Comparison of ENCODE assay signal across 10 mouse cellular contexts in genomic region chr3:126609795-126610451, GRCm38 (mm10). TPM values are rescaled to one million over a fixed set of nuclear protein-coding genes. Genes with fewer than 3 reads are reported as not detected.
A peak's percentile ranks its signal among the peaks of the same experiment; 100 is the strongest.
DNase-seq lines count a peak whose midpoint lies in the region; ATAC-seq and TF ChIP-seq lines count a peak whose summit lies in the region.
"Had no signal": no experiment of that assay in that cellular context is flagged by ENCODE, and none has a peak within 500 bp of the region (broad histone marks: within the 10 kb centered on the region; RNA-seq: fewer than 3 reads in every experiment).

No protein-coding gene starts in this region.

- H3K4me2 ChIP-seq in limb, embryonic 11.5 days (ENCODE audit: low read depth, severe bottlenecking) = no peak overlapping the region
- H3K4me2 ChIP-seq in forebrain, postnatal 0 days (ENCODE audit: low read depth) = no peak overlapping the region
- H3K4me2 ChIP-seq: embryonic facial prominence, embryonic 13.5 days; limb, embryonic 12.5 days had no signal

- ATAC-seq in limb, embryonic 11.5 days (ENCODE audit: insufficient number of reproducible peaks, low FRiP score, low TSS enrichment, low read depth) = 0 out of 2 replicates have a peak, but pooled peaks have one; percentile 49
- ATAC-seq in forebrain, postnatal 0 days = peak; percentile 77
- peak; percentile 56 for ATAC-seq in megakaryocyte, adult 5-6 weeks (ENCODE audit: poor library complexity, severe bottlenecking)

- H3K9me3 ChIP-seq in limb, embryonic 11.5 days (ENCODE audit: control insufficient read depth, low read length) = no peaks in the 10 kb centered on the region
- no peaks in the 10 kb centered on the region for H3K9me3 ChIP-seq in limb, embryonic 10.5 days (replicated peaks)
- no peaks in the 10 kb centered on the region for H3K9me3 ChIP-seq in MEL (replicated peaks; ENCODE audit: insufficient read depth, low read length)
- H3K9me3 ChIP-seq in forebrain, postnatal 0 days (ENCODE audit: low read length) = no peaks in the 10 kb centered on the region
- H3K9me3 ChIP-seq: embryonic facial prominence, embryonic 13.5 days; limb, embryonic 12.5 days had no signal

- no peak overlapping the region for H3K4me3 ChIP-seq in limb, embryonic 11.5 days (ENCODE audit: low read depth, low read length)
- H3K4me3 ChIP-seq in limb, embryonic 10.5 days = no peak overlapping the region
- H3K4me3 ChIP-seq in MEL (ENCODE audit: control insufficient read depth in 1 of 2, insufficient read depth in 1 of 2, low read depth in 2 of 2, low read length in 2 of 2) = no peak overlapping the region
- no peak overlapping the region for H3K4me3 ChIP-seq in forebrain, postnatal 0 days (ENCODE audit: low read depth, low read length)
- H3K4me3 ChIP-seq: embryonic facial prominence, embryonic 13.5 days; limb, embryonic 12.5 days had no signal

- TF ChIP-seq POLR2A in MEL (IDR thresholded peaks at IDR 0.05; ENCODE audit: control insufficient read depth in 1 of 2, insufficient read depth in 1 of 2, low read depth in 1 of 2, low read length in 2 of 2, poor library complexity in 1 of 2) = no peak

- H3K79me2 ChIP-seq in MEL (ENCODE audit: control insufficient read depth, insufficient read depth, low read length, poor library complexity) = no peaks in the 10 kb centered on the region

- peak; percentile 61 to 68 for TF ChIP-seq EP300 in MEL (IDR thresholded peaks at IDR 0.05; ENCODE audit: low read depth in 1 of 2, low read length in 2 of 2)

- no peaks in the 10 kb centered on the region for H3K36me3 ChIP-seq in limb, embryonic 11.5 days (ENCODE audit: control insufficient read depth, insufficient read depth, low read length)
- no peaks in the 10 kb centered on the region for H3K36me3 ChIP-seq in limb, embryonic 10.5 days
- peaks cover 0 to 9% of the 10 kb centered on the region in 2 experiments; a peak in 2 of 4 replicates for H3K36me3 ChIP-seq in MEL (ENCODE audit: control insufficient read depth in 1 of 2, insufficient read depth in 2 of 2, low read length in 2 of 2)
- H3K36me3 ChIP-seq in forebrain, postnatal 0 days (ENCODE audit: insufficient read depth) = no peaks in the 10 kb centered on the region
- H3K36me3 ChIP-seq: embryonic facial prominence, embryonic 13.5 days; limb, embryonic 12.5 days had no signal

- 69% methylated on average over 14 of the region's 14 CpGs for WGBS in limb, embryonic 11.5 days
- 66% methylated on average over 14 of the region's 14 CpGs for WGBS in limb, embryonic 10.5 days
- WGBS in forebrain, postnatal 0 days = 66% methylated on average over 14 of the region's 14 CpGs

- no peak for DNase-seq in limb, embryonic 11.5 days (ENCODE audit: low spot score)
- no peak for DNase-seq in limb, embryonic 10.5 days (ENCODE audit: low spot score)
- peak; percentile 8 for DNase-seq in MEL (ENCODE audit: low read depth, low spot score)
- DNase-seq in forebrain, postnatal 0 days = no peak
- no peak for DNase-seq in frontal cortex, adult 2 months (ENCODE audit: extremely low spot score in 1 of 2, low spot score in 1 of 2)
- DNase-seq in ovary, adult 18-20 months (ENCODE audit: low spot score) = no peak
- no peak for DNase-seq in cerebellum, adult 11 months

- TF ChIP-seq CTCF in MEL (IDR thresholded peaks at IDR 0.05 in 2 of 3, conservative IDR thresholded peaks at IDR 0.05 in 1 of 3; ENCODE audit: control insufficient read depth in 1 of 3, insufficient read depth in 1 of 3, low read depth in 2 of 3, low read length in 3 of 3, poor library complexity in 1 of 3, severe bottlenecking in 1 of 3) = no peak
- TF ChIP-seq CTCF in forebrain, postnatal 0 days (IDR thresholded peaks at IDR 0.05; ENCODE audit: low read depth) = no peak

- no peak overlapping the region for H3K9ac ChIP-seq in limb, embryonic 11.5 days (ENCODE audit: low read length)
- H3K9ac ChIP-seq in MEL (ENCODE audit: control insufficient read depth, low read depth, low read length, poor library complexity, severe bottlenecking) = no peak overlapping the region
- H3K9ac ChIP-seq in forebrain, postnatal 0 days = no peak overlapping the region
- H3K9ac ChIP-seq: embryonic facial prominence, embryonic 13.5 days; limb, embryonic 12.5 days had no signal

- no peaks in the 10 kb centered on the region for H3K27me3 ChIP-seq in limb, embryonic 11.5 days (ENCODE audit: control insufficient read depth, insufficient read depth, low read length)
- no peaks in the 10 kb centered on the region for H3K27me3 ChIP-seq in limb, embryonic 10.5 days (ENCODE audit: low read depth, poor library complexity, severe bottlenecking)
- H3K27me3 ChIP-seq in MEL (ENCODE audit: control insufficient read depth in 1 of 2, insufficient read depth in 2 of 2, low read length in 2 of 2) = no peaks in the 10 kb centered on the region
- no peaks in the 10 kb centered on the region for H3K27me3 ChIP-seq in forebrain, postnatal 0 days (ENCODE audit: insufficient read depth, low read length)
- H3K27me3 ChIP-seq: embryonic facial prominence, embryonic 13.5 days; limb, embryonic 12.5 days had no signal

- no peak for TF ChIP-seq RAD21 in MEL (IDR thresholded peaks at IDR 0.05; ENCODE audit: low read depth, low read length)

- H3K4me1 ChIP-seq in limb, embryonic 11.5 days (ENCODE audit: control insufficient read depth, insufficient read depth, low read length) = peaks cover 2% of the 10 kb centered on the region; the same call in 1 of the 2 replicates
- peaks cover 30% of the 10 kb centered on the region for H3K4me1 ChIP-seq in limb, embryonic 10.5 days
- peaks cover 0 to 6% of the 10 kb centered on the region in 2 experiments; a peak in 1 of 4 replicates for H3K4me1 ChIP-seq in MEL (ENCODE audit: control insufficient read depth in 1 of 2, insufficient read depth in 2 of 2, low read length in 2 of 2)
- H3K4me1 ChIP-seq in forebrain, postnatal 0 days (ENCODE audit: insufficient read depth) = no peaks in the 10 kb centered on the region
- H3K4me1 ChIP-seq: embryonic facial prominence, embryonic 13.5 days had no signal

- no peak overlapping the region for H3K27ac ChIP-seq in limb, embryonic 11.5 days (replicated peaks; ENCODE audit: low read depth, low read length)
- H3K27ac ChIP-seq in limb, embryonic 10.5 days = no peak overlapping the region
- H3K27ac ChIP-seq in MEL (ENCODE audit: control insufficient read depth, low read depth, low read length) = no peak overlapping the region
- no peak overlapping the region for H3K27ac ChIP-seq in forebrain, postnatal 0 days (ENCODE audit: low read depth, low read length)
- H3K27ac ChIP-seq: embryonic facial prominence, embryonic 13.5 days; limb, embryonic 12.5 days had no signal

TF ChIP-seq in MEL, 35 proteins besides CTCF, POLR2A, EP300 and RAD21:
- no peak for TF ChIP-seq POLR2AphosphoS2 (IDR thresholded peaks at IDR 0.05; ENCODE audit: low read length)
- peak; percentile 66 for TF ChIP-seq GATA1 (IDR thresholded peaks at IDR 0.05; ENCODE audit: low read depth, low read length)
- no peak for TF ChIP-seq GABPA (IDR thresholded peaks at IDR 0.05; ENCODE audit: low read depth, low read length)
- TF ChIP-seq MAFK (IDR thresholded peaks at IDR 0.05; ENCODE audit: borderline replicate concordance, low read depth, low read length) = no peak

RNA-seq across cellular contexts. Expression of gene Camk2d, which starts 13.8 kb away (rescaled TPM):
- polyA plus RNA-seq in limb, embryonic 11.5 days (2014; fragmentation: Nextera tagmentation; extraction: Ambion mirVana) = 15.4 and 19.0 TPM in 2 replicates
- 13.4 and 13.5 TPM in 2 replicates for polyA plus RNA-seq in limb, embryonic 10.5 days (2016; fragmentation: Nextera tagmentation; extraction: Ambion mirVana)
- total RNA-seq in MEL (2012; rRNA removed) = 0.35 TPM in 1 of 2 replicates, not detected in the other
- polyA plus RNA-seq in MEL (2012; ENCODE audit: insufficient read depth in 1 of 2, insufficient read length in 2 of 2, low read depth in 1 of 2, low replicate concordance in 2 of 2, missing spikeins in 1 of 2) = under 1 TPM in 1 of 2 experiments, not detected in 1; 0.07 TPM
- 62.3 and 97.7 TPM in 2 replicates for total RNA-seq in forebrain, postnatal 0 days (2014; rRNA removed)
- polyA plus RNA-seq in forebrain, postnatal 0 days (2015; fragmentation: Nextera tagmentation; extraction: Ambion mirVana) = 30.9 and 52.8 TPM in 2 replicates
- total RNA-seq in megakaryocyte, adult 5-6 weeks (2015) = 43.2 and 52.0 TPM in 2 replicates
- 43.7 and 52.4 TPM in 2 replicates for total RNA-seq in megakaryocyte, adult 5-6 weeks (2017)
- 91.7 and 142 TPM in 2 replicates for polyA plus RNA-seq in frontal cortex, adult 2 months (2012; rRNA removed)

Comparison
In these comparisons a context has a peak if more than half of its experiments do, and no peak if none do; other contexts are left out.
1. RNA of gene Camk2d, which starts 13.8 kb away (polyA plus RNA-seq): 91.7 to 142 TPM in frontal cortex, adult 2 months, 30.9 to 52.8 TPM in forebrain, postnatal 0 days, 15.4 to 19.0 TPM in limb, embryonic 11.5 days and 13.4 to 13.5 TPM in limb, embryonic 10.5 days; 0.07 TPM in MEL; every median in the first group is over 10 times any median in the second.
2. Peak in every context shown above with its lines, with median percentiles within 50 percentile points of each other: ATAC-seq.